Mouse (Mus musculus): Measurements from ENCODE around the gene Ptprd. TPM values are rescaled to one million over a fixed set of nuclear protein-coding genes. Genes with fewer than 3 reads are reported as not detected.

The Ptprd gene
- total and polyA plus RNA-seq, 2 experiments from 2014 or later: 5.6 to 23.3 TPM

GRCm38 (mm10) chr4:75968618-75969017, 2243.1 kb downstream of the Ptprd start:
- no peak overlapping the region for H3K9ac ChIP-seq (replicated peaks; ENCODE audit: low read depth, low read length)
- no peak for TF ChIP-seq EP300 (IDR thresholded peaks at IDR 0.05; ENCODE audit: low read depth)
- no peak for TF ChIP-seq CTCF (IDR thresholded peaks at IDR 0.05; ENCODE audit: low read depth)
- DNase-seq (ENCODE audit: low spot score) (no peak), ATAC-seq (ENCODE audit: insufficient read depth, low read depth) (no peak)
- no peaks in the 10 kb centered on the region for H3K27me3 ChIP-seq (ENCODE audit: control insufficient read depth, insufficient read depth, low read length)
- peaks cover 7% of the 10 kb centered on the region; the same call in 1 of the 2 replicates for H3K4me1 ChIP-seq (ENCODE audit: control insufficient read depth, insufficient read depth)
- no peak overlapping the region for H3K4me3 ChIP-seq (ENCODE audit: low read depth, low read length)
- no peaks in the 10 kb centered on the region for H3K9me3 ChIP-seq (replicated peaks; ENCODE audit: control insufficient read depth, low read length)
- no peaks in the 10 kb centered on the region for H3K36me3 ChIP-seq (replicated peaks; ENCODE audit: control insufficient read depth, insufficient read depth, low read length)
- WGBS: 88% methylated on average over 2 of the region's 2 CpGs
- H3K27ac ChIP-seq (ENCODE audit: low read depth): no peak overlapping the region
- no peak overlapping the region for H3K4me2 ChIP-seq (ENCODE audit: low read depth, low read length)

DNA sequence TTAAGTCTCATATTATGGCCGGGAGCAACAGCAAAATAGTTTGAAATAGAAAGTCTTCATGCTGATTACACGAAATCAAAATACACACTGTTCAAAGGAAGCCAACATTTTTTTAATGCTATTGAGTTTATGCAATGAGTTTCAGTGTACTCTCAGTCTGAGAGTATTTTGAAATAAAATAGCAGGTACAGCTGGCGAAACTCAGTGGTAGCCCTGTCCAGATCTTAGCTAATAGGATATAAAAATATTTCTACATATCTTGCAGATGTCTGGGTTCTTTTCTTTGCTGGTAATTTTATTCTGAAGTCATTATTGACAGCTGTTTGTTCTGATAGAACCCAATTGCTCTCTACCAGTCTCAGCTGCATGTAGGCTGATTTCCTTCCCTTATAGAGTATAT, 2246.0 kb downstream of the Ptprd start:
- Histone ChIP-seq H3K27ac (ENCODE audit: low read depth) (no peak overlapping the region), H3K4me2 (ENCODE audit: low read depth, low read length) (no peak overlapping the region), H3K4me3 (ENCODE audit: low read depth, low read length) (no peak overlapping the region), H3K9me3 (replicated peaks; ENCODE audit: control insufficient read depth, low read length) (no peaks in the 10 kb centered on the region), H3K36me3 (replicated peaks; ENCODE audit: control insufficient read depth, insufficient read depth, low read length) (no peaks in the 10 kb centered on the region), H3K9ac (replicated peaks; ENCODE audit: low read depth, low read length) (no peak overlapping the region), H3K27me3 (ENCODE audit: control insufficient read depth, insufficient read depth, low read length) (no peaks in the 10 kb centered on the region), H3K4me1 (ENCODE audit: control insufficient read depth, insufficient read depth) (peaks cover 7% of the 10 kb centered on the region)
- DNase-seq (ENCODE audit: low spot score) (no peak), ATAC-seq (ENCODE audit: insufficient read depth, low read depth) (no peak)
- no peak for TF ChIP-seq CTCF (IDR thresholded peaks at IDR 0.05; ENCODE audit: low read depth)
- TF ChIP-seq EP300 (IDR thresholded peaks at IDR 0.05; ENCODE audit: low read depth): no peak
- WGBS: 36% methylated on average over 3 of the region's 3 CpGs

GRCm38 (mm10) chr4:75962916-75963315, 2248.8 kb downstream of the Ptprd start:
- no peak for DNase-seq (ENCODE audit: low spot score)
- no peak overlapping the region for H3K4me2 ChIP-seq (ENCODE audit: low read depth, low read length)
- H3K36me3 ChIP-seq (replicated peaks; ENCODE audit: control insufficient read depth, insufficient read depth, low read length): no peaks in the 10 kb centered on the region
- no peaks in the 10 kb centered on the region for H3K27me3 ChIP-seq (ENCODE audit: control insufficient read depth, insufficient read depth, low read length)
- 72% methylated on average over 2 of the region's 2 CpGs for WGBS
- H3K4me1 ChIP-seq (ENCODE audit: control insufficient read depth, insufficient read depth): peaks cover 7% of the 10 kb centered on the region
- H3K27ac ChIP-seq (ENCODE audit: low read depth): no peak overlapping the region
- no peak overlapping the region for H3K4me3 ChIP-seq (ENCODE audit: low read depth, low read length)
- TF ChIP-seq EP300 (IDR thresholded peaks at IDR 0.05; ENCODE audit: low read depth): no peak
- no peak for TF ChIP-seq CTCF (IDR thresholded peaks at IDR 0.05; ENCODE audit: low read depth)
- no peak overlapping the region for H3K9ac ChIP-seq (replicated peaks; ENCODE audit: low read depth, low read length)
- no peak for ATAC-seq (ENCODE audit: insufficient read depth, low read depth)
- H3K9me3 ChIP-seq (replicated peaks; ENCODE audit: control insufficient read depth, low read length): no peaks in the 10 kb centered on the region

DNA sequence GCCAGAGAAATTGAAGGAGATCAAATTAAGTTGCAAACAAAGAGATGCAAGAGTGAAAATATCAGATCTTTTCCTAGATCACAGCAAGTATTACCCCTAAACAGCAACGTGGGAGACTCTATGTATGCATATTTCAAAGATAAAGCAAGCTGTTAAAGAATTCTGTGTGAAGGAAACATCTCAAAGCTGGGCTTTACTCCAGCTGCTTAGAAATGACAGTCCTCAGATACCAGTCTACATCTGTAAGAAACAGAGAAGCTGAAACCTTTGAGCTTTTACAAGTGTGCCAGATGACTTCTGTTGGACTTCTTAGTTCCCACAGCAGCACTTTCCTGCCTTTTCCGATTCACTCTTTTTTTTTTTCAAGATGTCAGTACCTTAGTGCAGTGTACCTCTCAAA, 2249.9 kb downstream of the Ptprd start:
- H3K4me2 ChIP-seq (ENCODE audit: low read depth, low read length): no peak overlapping the region
- no peaks in the 10 kb centered on the region for H3K27me3 ChIP-seq (ENCODE audit: control insufficient read depth, insufficient read depth, low read length)
- no peaks in the 10 kb centered on the region for H3K36me3 ChIP-seq (replicated peaks; ENCODE audit: control insufficient read depth, insufficient read depth, low read length)
- H3K4me3 ChIP-seq (ENCODE audit: low read depth, low read length): no peak overlapping the region
- no peaks in the 10 kb centered on the region for H3K9me3 ChIP-seq (replicated peaks; ENCODE audit: control insufficient read depth, low read length)
- H3K27ac ChIP-seq (ENCODE audit: low read depth): no peak overlapping the region
- DNase-seq (ENCODE audit: low spot score) (no peak), ATAC-seq (ENCODE audit: insufficient read depth, low read depth) (no peak)
- H3K4me1 ChIP-seq (ENCODE audit: control insufficient read depth, insufficient read depth): peaks cover 7% of the 10 kb centered on the region
- WGBS: 18% methylated on average over 2 of the region's 2 CpGs
- no peak for TF ChIP-seq CTCF (IDR thresholded peaks at IDR 0.05; ENCODE audit: low read depth)
- no peak for TF ChIP-seq EP300 (IDR thresholded peaks at IDR 0.05; ENCODE audit: low read depth)
- H3K9ac ChIP-seq (replicated peaks; ENCODE audit: low read depth, low read length): no peak overlapping the region

DNA sequence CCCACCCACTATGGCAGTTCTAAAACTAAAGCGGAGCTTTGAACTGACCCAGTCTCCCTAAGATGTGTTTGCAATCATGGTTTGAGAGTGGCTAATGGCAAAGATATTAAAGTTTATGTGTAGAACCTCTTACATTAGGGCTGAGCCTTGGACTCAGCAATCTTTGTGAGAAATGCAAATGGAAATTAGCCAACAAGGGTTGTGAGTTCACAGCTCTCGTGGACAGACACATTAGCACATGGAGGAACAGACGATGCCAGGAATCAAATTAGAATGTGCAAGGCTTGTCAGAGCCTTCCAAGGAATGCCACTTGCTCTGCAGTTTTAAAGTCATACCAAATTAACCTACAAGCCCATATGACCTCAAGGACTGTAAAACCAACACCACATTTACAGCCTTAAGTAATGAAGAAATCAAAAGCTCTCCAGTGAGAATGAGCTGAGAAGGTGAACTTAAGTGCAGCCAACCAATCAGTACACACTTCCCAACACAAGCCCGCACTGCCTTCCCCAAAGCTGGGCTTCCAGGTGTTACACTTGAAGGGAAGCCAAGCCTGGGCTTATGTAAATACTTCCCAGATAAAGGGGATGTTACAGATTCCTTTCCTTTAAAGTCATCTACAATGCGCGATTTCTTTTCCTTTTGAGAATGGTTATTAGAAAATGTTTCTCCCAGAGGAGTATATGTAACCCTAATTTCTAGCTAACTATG, 2258.3 kb downstream of the Ptprd start:
- WGBS: 35% methylated on average over 6 of the region's 6 CpGs

DNA sequence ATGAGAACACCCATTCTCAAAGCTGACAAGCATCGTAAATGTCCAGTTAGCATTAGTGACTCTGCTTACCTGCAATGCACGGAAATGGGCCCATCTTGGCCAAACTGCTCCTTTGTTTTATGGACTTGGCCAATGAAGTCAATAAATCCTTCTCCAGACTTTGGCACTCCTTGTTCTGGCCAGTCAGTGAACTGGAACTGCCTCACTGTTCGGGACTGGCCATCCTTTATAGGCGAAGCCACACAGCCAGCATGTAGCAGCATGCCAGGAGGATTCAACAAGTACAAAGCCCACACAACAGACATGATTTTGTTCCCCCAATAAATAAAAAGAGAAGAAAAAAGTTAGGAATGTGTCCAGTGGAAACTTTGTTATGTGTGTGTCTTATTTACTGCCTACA, 2261.2 kb downstream of the Ptprd start:
- DNase-seq (ENCODE audit: low spot score): no peak

More for the DNA sequence above, 2258.3 kb downstream of the Ptprd start:
- H3K36me3 ChIP-seq (replicated peaks; ENCODE audit: control insufficient read depth, insufficient read depth, low read length): 0 out of 2 replicates have a peak, but pooled peaks cover 3% of the 10 kb centered on the region
- no peak overlapping the region for H3K4me3 ChIP-seq (ENCODE audit: low read depth, low read length)
- no peak for TF ChIP-seq EP300 (IDR thresholded peaks at IDR 0.05; ENCODE audit: low read depth)
- TF ChIP-seq CTCF (IDR thresholded peaks at IDR 0.05; ENCODE audit: low read depth): no peak
- no peaks in the 10 kb centered on the region for H3K4me1 ChIP-seq (ENCODE audit: control insufficient read depth, insufficient read depth)
- DNase-seq (ENCODE audit: low spot score) (no peak), ATAC-seq (ENCODE audit: insufficient read depth, low read depth) (peak; percentile 44; the same call in 1 of the 2 replicates)
- H3K9me3 ChIP-seq (replicated peaks; ENCODE audit: control insufficient read depth, low read length): no peaks in the 10 kb centered on the region
- no peaks in the 10 kb centered on the region for H3K27me3 ChIP-seq (ENCODE audit: control insufficient read depth, insufficient read depth, low read length)
- no peak overlapping the region for H3K4me2 ChIP-seq (ENCODE audit: low read depth, low read length)
- no peak overlapping the region for H3K9ac ChIP-seq (replicated peaks; ENCODE audit: low read depth, low read length)
- 0 out of 2 replicates have a peak overlapping the region, but pooled peaks have one; percentile 1 for H3K27ac ChIP-seq (ENCODE audit: low read depth)

More for the DNA sequence above, 2261.2 kb downstream of the Ptprd start:
- Histone ChIP-seq H3K36me3 (replicated peaks; ENCODE audit: control insufficient read depth, insufficient read depth, low read length) (0 out of 2 replicates have a peak, but pooled peaks cover 3% of the 10 kb centered on the region), H3K4me3 (ENCODE audit: low read depth, low read length) (no peak overlapping the region), H3K4me2 (ENCODE audit: low read depth, low read length) (no peak overlapping the region), H3K27me3 (ENCODE audit: control insufficient read depth, insufficient read depth, low read length) (no peaks in the 10 kb centered on the region), H3K4me1 (ENCODE audit: control insufficient read depth, insufficient read depth) (no peaks in the 10 kb centered on the region), H3K9me3 (replicated peaks; ENCODE audit: control insufficient read depth, low read length) (no peaks in the 10 kb centered on the region), H3K9ac (replicated peaks; ENCODE audit: low read depth, low read length) (no peak overlapping the region), H3K27ac (ENCODE audit: low read depth) (no peak overlapping the region)
- no peak for ATAC-seq (ENCODE audit: insufficient read depth, low read depth)
- 87% methylated on average over 4 of the region's 4 CpGs for WGBS
- TF ChIP-seq EP300 (IDR thresholded peaks at IDR 0.05; ENCODE audit: low read depth) (no peak), CTCF (IDR thresholded peaks at IDR 0.05; ENCODE audit: low read depth) (no peak)
